Mouse (Mus musculus): ENCODE results near the gene Paqr9. TPM values are rescaled to one million over a fixed set of nuclear protein-coding genes. Genes with fewer than 3 reads are reported as not detected.

Gene Paqr9
- polyA plus RNA-seq, 1 experiment from 2014 or later = 0.15 TPM

DNA sequence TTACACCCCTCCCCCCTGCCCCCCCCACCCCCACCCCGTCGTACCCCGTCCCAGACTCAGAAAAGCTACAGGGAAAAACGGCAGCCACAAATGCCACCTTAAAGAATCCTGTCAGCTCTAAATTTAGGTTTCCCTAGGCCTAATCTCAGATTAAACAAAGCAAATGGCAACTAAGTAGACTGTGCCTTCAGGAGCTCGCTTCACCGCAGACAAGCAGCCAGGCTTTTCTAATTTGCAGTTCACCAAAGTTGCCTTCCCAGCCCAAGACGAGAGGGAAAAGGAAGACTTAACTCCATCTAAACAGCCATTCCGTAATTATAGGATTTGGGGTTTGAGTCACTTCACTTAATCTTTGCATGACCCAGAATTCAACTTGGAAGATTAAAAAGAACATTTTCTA, 23.1 kb downstream of the Paqr9 start:
- peak overlapping the region; percentile 57 for H3K4me2 ChIP-seq
- peaks cover 33% of the 10 kb centered on the region for H3K27me3 ChIP-seq
- H3K27ac ChIP-seq = no peak overlapping the region
- H3K9ac ChIP-seq = no peak overlapping the region
- no peak for ATAC-seq (ENCODE audit: insufficient number of reproducible peaks, insufficient read depth, low FRiP score, low TSS enrichment, low read depth)
- H3K36me3 ChIP-seq = no peaks in the 10 kb centered on the region
- 5% methylated on average over 8 of the region's 8 CpGs for whole genome bisulfite sequencing
- H3K4me3 ChIP-seq = no peak overlapping the region
- H3K4me1 ChIP-seq = peaks cover 10% of the 10 kb centered on the region
- H3K9me3 ChIP-seq = no peaks in the 10 kb centered on the region

- H3K4me1 ChIP-seq = peaks cover 10% of the 10 kb centered on the region
- no peak for ATAC-seq (ENCODE audit: insufficient number of reproducible peaks, insufficient read depth, low FRiP score, low TSS enrichment, low read depth)
- no peak overlapping the region for H3K4me3 ChIP-seq
- no peak overlapping the region for H3K9ac ChIP-seq
- WGBS = 89% methylated on average over 4 of the region's 5 CpGs
- peaks cover 15% of the 10 kb centered on the region for H3K27me3 ChIP-seq
- H3K4me2 ChIP-seq = no peak overlapping the region
- H3K36me3 ChIP-seq = no peaks in the 10 kb centered on the region
- no peak overlapping the region for H3K27ac ChIP-seq
- H3K9me3 ChIP-seq = no peaks in the 10 kb centered on the region
Observed at GRCm38 (mm10) chr9:95586046-95586445, 26.6 kb downstream of the Paqr9 start.

DNA sequence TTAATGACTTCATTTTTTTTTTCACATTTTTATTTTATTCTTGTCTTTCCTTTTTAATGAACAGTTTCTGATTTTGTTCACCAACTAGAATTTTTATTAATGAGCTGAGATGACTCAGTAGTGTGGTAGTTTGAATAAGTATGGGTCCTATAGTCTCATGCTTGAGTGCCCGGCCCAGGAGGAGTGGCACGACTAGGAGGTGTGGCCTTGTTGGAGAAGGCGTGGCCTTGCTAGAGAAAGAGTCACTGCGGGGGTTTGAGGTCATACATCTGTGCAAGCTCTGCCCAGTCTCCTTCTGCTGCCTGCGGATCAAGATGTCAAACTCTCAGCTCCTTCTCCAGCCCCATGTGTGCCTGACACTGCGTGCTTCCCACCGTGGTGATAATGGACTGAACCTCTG, 28.6 kb downstream of the Paqr9 start:
- WGBS = 87% methylated on average over 7 of the region's 7 CpGs
- no peak overlapping the region for H3K27ac ChIP-seq
- H3K9ac ChIP-seq = no peak overlapping the region
- H3K27me3 ChIP-seq = peaks cover 2% of the 10 kb centered on the region; the same call in 1 of the 2 replicates
- H3K9me3 ChIP-seq = no peaks in the 10 kb centered on the region
- no peak; the same call in 1 of the 2 replicates for ATAC-seq (ENCODE audit: insufficient number of reproducible peaks, insufficient read depth, low FRiP score, low TSS enrichment, low read depth)
- H3K4me3 ChIP-seq = no peak overlapping the region
- H3K4me2 ChIP-seq = no peak overlapping the region
- no peaks in the 10 kb centered on the region for H3K4me1 ChIP-seq
- H3K36me3 ChIP-seq = no peaks in the 10 kb centered on the region

DNA sequence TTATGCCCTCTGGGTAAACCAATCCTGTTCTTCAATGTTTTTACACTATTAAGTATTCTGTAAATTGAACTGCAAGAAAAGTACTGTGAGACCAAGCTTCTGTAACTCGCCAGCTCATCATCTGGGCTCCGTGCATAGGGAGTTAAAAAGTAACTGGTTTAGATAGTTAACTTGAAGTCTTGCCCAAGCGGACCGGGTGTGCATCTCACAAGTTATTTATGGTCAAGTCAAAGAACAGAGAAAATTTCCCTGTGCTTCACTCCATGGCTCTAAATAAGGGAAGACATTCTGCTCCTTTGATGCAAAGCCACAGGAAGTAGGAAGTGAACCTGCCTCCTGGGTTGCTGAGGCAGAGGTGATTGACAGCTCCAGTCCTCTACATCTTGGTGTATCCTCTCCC, 34.8 kb downstream of the Paqr9 start:
- H3K4me1 ChIP-seq = peaks cover 5% of the 10 kb centered on the region
- ATAC-seq (ENCODE audit: insufficient number of reproducible peaks, insufficient read depth, low FRiP score, low TSS enrichment, low read depth) = no peak
- H3K9me3 ChIP-seq = no peaks in the 10 kb centered on the region
- H3K36me3 ChIP-seq = no peaks in the 10 kb centered on the region
- WGBS = 78% methylated on average over 4 of the region's 4 CpGs
- no peak overlapping the region for H3K9ac ChIP-seq
- no peak overlapping the region for H3K4me2 ChIP-seq
- H3K27me3 ChIP-seq = 0 out of 2 replicates have a peak, but pooled peaks cover 7% of the 10 kb centered on the region
- H3K4me3 ChIP-seq = no peak overlapping the region
- no peak overlapping the region for H3K27ac ChIP-seq

- Histone ChIP-seq H3K4me3 (0 out of 2 replicates have a peak overlapping the region, but pooled peaks have one; percentile 11), H3K4me2 (peak overlapping the region; percentile 50), H3K4me1 (peaks cover 5% of the 10 kb centered on the region), H3K9me3 (no peaks in the 10 kb centered on the region), H3K9ac (no peak overlapping the region), H3K36me3 (no peaks in the 10 kb centered on the region), H3K27me3 (0 out of 2 replicates have a peak, but pooled peaks cover 7% of the 10 kb centered on the region), H3K27ac (no peak overlapping the region)
- no peak for ATAC-seq (ENCODE audit: insufficient number of reproducible peaks, insufficient read depth, low FRiP score, low TSS enrichment, low read depth)
- 27% methylated on average over 13 of the region's 13 CpGs for WGBS
Observed at GRCm38 (mm10) chr9:95597466-95598178, 38.2 kb downstream of the Paqr9 start.

DNA sequence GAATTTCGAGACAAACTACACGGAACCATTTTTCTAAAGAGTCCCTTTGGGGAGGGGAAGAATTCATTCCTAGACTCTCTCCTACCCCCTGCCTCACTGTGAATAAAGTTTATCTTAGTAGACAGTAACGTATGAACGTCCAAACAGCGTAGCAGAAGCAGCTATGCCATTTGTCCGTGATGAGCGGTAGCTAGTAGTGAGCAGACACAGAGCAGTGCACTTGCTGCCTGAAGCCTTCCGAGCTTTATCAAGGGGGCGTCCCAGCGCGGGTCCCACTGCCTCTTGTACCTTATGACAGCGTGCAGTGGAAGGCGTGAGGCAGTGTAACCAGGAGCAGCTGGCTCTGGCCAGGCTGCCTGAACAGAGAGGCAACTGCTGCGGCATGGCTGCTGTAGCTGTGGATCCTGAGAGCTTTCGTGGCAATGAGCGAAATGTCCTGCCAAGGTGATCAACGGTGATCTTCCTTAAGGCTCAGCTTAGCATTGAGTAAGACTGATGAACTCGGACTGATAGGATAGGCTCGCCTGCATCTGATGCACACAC, 38.8 kb downstream of the Paqr9 start:
- H3K4me2 ChIP-seq = peak overlapping the region; percentile 50
- 0 out of 2 replicates have a peak, but pooled peaks cover 7% of the 10 kb centered on the region for H3K27me3 ChIP-seq
- no peak overlapping the region for H3K27ac ChIP-seq
- H3K4me3 ChIP-seq = peak overlapping the region; percentile 11; the same call in 1 of the 2 replicates
- ATAC-seq (ENCODE audit: insufficient number of reproducible peaks, insufficient read depth, low FRiP score, low TSS enrichment, low read depth) = no peak
- peaks cover 5% of the 10 kb centered on the region for H3K4me1 ChIP-seq
- WGBS = 43% methylated on average over 19 of the region's 19 CpGs
- no peak overlapping the region for H3K9ac ChIP-seq
- H3K9me3 ChIP-seq = no peaks in the 10 kb centered on the region
- no peaks in the 10 kb centered on the region for H3K36me3 ChIP-seq

DNA sequence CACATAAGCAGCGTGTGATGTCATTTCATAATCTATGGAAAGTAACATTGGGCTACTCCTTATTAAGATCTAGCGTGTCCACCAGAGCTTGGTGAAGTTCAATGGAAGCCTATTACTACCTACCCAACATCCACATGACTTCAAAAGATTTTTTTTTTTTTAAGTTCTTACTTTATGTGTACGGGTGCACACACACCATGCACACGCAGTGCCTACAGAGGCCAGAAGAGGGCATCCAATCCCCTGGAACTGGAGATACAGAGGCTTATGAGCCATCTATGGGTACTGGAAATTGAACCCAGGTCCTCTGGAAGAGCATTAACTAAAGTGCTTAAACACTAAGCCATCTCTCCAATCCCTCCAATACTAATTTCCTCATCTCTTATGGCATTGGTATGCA, 39.9 kb downstream of the Paqr9 start:
- Histone ChIP-seq H3K4me2 (no peak overlapping the region), H3K27ac (no peak overlapping the region), H3K9me3 (no peaks in the 10 kb centered on the region), H3K9ac (no peak overlapping the region), H3K4me1 (peaks cover 5% of the 10 kb centered on the region), H3K27me3 (0 out of 2 replicates have a peak, but pooled peaks cover 7% of the 10 kb centered on the region), H3K4me3 (no peak overlapping the region), H3K36me3 (no peaks in the 10 kb centered on the region)
- no peak for ATAC-seq (ENCODE audit: insufficient number of reproducible peaks, insufficient read depth, low FRiP score, low TSS enrichment, low read depth)
- 81% methylated on average over 4 of the region's 4 CpGs for WGBS

- H3K4me1 ChIP-seq = peaks cover 5% of the 10 kb centered on the region
- H3K9me3 ChIP-seq = no peaks in the 10 kb centered on the region
- H3K9ac ChIP-seq = no peak overlapping the region
- H3K36me3 ChIP-seq = no peaks in the 10 kb centered on the region
- ATAC-seq (ENCODE audit: insufficient number of reproducible peaks, insufficient read depth, low FRiP score, low TSS enrichment, low read depth) = no peak
- H3K4me3 ChIP-seq = no peak overlapping the region
- 82% methylated on average over 3 of the region's 3 CpGs for WGBS
- H3K27me3 ChIP-seq = 0 out of 2 replicates have a peak, but pooled peaks cover 7% of the 10 kb centered on the region
- no peak overlapping the region for H3K4me2 ChIP-seq
- H3K27ac ChIP-seq = no peak overlapping the region
Observed at GRCm38 (mm10) chr9:95602849-95603248, 43.4 kb downstream of the Paqr9 start.

DNA sequence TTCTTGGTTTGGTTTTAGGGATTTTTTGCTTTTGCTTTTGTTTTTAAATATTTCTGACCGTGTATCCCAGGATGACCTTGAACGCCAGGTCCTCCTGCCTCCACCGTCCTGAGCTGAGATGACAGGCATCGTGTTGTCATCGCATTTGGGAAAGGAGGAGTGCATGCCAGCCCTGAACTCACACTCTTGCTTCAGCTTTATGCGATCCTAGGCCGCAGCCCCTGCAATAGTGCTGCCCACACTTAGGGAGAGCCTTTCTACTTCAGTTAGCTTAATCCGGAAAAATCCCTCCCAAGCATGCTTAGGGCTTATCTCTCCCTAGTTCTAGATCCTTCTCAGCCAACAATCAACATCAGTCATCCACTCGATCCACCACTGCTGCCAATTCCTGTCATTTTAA, 43.9 kb downstream of the Paqr9 start:
- Histone ChIP-seq H3K9me3 (no peaks in the 10 kb centered on the region), H3K36me3 (no peaks in the 10 kb centered on the region), H3K27me3 (0 out of 2 replicates have a peak, but pooled peaks cover 5% of the 10 kb centered on the region), H3K27ac (no peak overlapping the region), H3K4me3 (no peak overlapping the region), H3K9ac (no peak overlapping the region), H3K4me1 (peaks cover under 1% of the 10 kb centered on the region), H3K4me2 (no peak overlapping the region)
- 88% methylated on average over 9 of the region's 9 CpGs for WGBS
- ATAC-seq (ENCODE audit: insufficient number of reproducible peaks, insufficient read depth, low FRiP score, low TSS enrichment, low read depth) = no peak

DNA sequence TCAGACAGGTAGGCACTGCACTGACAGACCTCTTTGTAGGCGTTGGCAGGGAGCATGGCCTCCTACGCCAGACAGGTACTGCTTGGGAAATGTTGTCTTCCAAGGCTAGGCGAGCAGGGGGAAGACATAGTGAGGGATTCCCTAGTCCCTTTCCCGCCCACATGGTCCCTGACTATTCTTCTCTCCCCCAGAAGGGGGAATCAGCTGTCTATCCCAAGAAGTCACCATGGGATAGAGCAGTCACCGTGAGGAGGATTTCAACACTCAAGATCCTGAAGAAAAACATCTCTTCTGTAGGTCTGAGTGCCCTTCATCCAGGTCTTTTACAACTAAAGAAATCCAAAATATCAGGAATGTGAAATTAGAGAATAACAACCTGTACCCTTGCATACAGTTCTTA, 47.7 kb downstream of the Paqr9 start:
- Histone ChIP-seq H3K4me1 (no peaks in the 10 kb centered on the region), H3K27me3 (no peaks in the 10 kb centered on the region), H3K9me3 (no peaks in the 10 kb centered on the region), H3K4me2 (no peak overlapping the region), H3K27ac (no peak overlapping the region), H3K36me3 (no peaks in the 10 kb centered on the region), H3K9ac (no peak overlapping the region), H3K4me3 (no peak overlapping the region)
- WGBS = 63% methylated on average over 5 of the region's 5 CpGs
- no peak for ATAC-seq (ENCODE audit: insufficient number of reproducible peaks, insufficient read depth, low FRiP score, low TSS enrichment, low read depth)

GRCm38 (mm10) chr9:95612246-95612768, 52.9 kb downstream of the Paqr9 start:
- Histone ChIP-seq H3K9me3 (no peaks in the 10 kb centered on the region), H3K9ac (no peak overlapping the region), H3K4me1 (no peaks in the 10 kb centered on the region), H3K4me3 (no peak overlapping the region), H3K27me3 (no peaks in the 10 kb centered on the region), H3K27ac (no peak overlapping the region), H3K36me3 (no peaks in the 10 kb centered on the region), H3K4me2 (no peak overlapping the region)
- 74% methylated on average over 8 of the region's 8 CpGs for WGBS
- no peak for ATAC-seq (ENCODE audit: insufficient number of reproducible peaks, insufficient read depth, low FRiP score, low TSS enrichment, low read depth)
